Mouse (Mus musculus) brain, embryonic 14.5 days (tissue): Measurements from ENCODE around the gene Gm26938. TPM values are rescaled to one million over a fixed set of nuclear protein-coding genes. Genes with fewer than 3 reads are reported as not detected.

ENCODE experiments used
- DNase-seq: peaks from one replicate; pipeline ENCODE4 v3.0.0-alpha.2; 2011; ENCODE audit warnings: low read depth
- CTCF ChIP-seq: fragments of 200-500 bp; IDR thresholded peaks from 2 replicates; pipeline ENCODE4 v1.5.1; 2012; ENCODE audit warnings: inconsistent platforms, mild to moderate bottlenecking, moderate library complexity, borderline replicate concordance; ENCODE audit not compliant: insufficient read depth, insufficient read length; ENCODE audit errors: extremely low read depth
- POLR2A ChIP-seq: fragments of 200-500 bp; IDR thresholded peaks from 2 replicates; pipeline ENCODE4 v1.6.1; 2012; ENCODE audit warnings: mild to moderate bottlenecking, inconsistent platforms, borderline replicate concordance; ENCODE audit not compliant: poor library complexity, insufficient read depth, insufficient read length, severe bottlenecking; ENCODE audit errors: extremely low read depth
- polyA plus RNA-seq: library from polyadenylated mRNA; depleted of rRNA; stranded (reverse); fragments of >200 nt; gene quantifications from 2 replicates; pipeline ENCODE4 v1.2.3, GENCODE M21; 2012; rRNA removed

Gm26938 gene
- polyA plus RNA-seq, 1 experiment = not detected

GRCm38 (mm10) chr5:139791227-139792158, 34.7 kb downstream of the Gm26938 start, which contains the start of gene Mafk:
Mafk (plus strand) TSS chr5:139791513.
- no peak for TF ChIP-seq CTCF
- TF ChIP-seq POLR2A = 0 out of 2 replicates have a peak, but pooled peaks have one; percentile 39
- DNase-seq = peak; percentile 96

GRCm38 (mm10) chr5:139789466-139789865, 36.7 kb downstream of the Gm26938 start:
- no peak for TF ChIP-seq CTCF
- TF ChIP-seq POLR2A = no peak
- DNase-seq = no peak

GRCm38 (mm10) chr5:139781406-139781805, 44.8 kb downstream of the Gm26938 start:
- DNase-seq = no peak
- TF ChIP-seq CTCF (no peak), POLR2A (no peak)

- no peak for DNase-seq
- TF ChIP-seq POLR2A = no peak
- no peak for TF ChIP-seq CTCF
These were observed 49.2 kb downstream of the Gm26938 start for GRCm38 (mm10) chr5:139776966-139777365.

- peak; percentile 98 for DNase-seq
- TF ChIP-seq POLR2A (peak; percentile 42; the same call in 1 of the 2 replicates), CTCF (peak; percentile 99)
These were observed 50.8 kb downstream of the Gm26938 start, which contains the start of gene Ints1 for GRCm38 (mm10) chr5:139775216-139775926. Ints1 (minus strand) TSS chr5:139775674.

- no peak for DNase-seq
- TF ChIP-seq CTCF = no peak
- no peak for TF ChIP-seq POLR2A
These were observed 58.0 kb downstream of the Gm26938 start for GRCm38 (mm10) chr5:139768216-139768615.

GRCm38 (mm10) chr5:139764296-139764695, 61.9 kb downstream of the Gm26938 start:
- peak; percentile 30 for DNase-seq

GRCm38 (mm10) chr5:139758096-139758495, 68.1 kb downstream of the Gm26938 start:
- DNase-seq = no peak
- TF ChIP-seq CTCF = no peak
- no peak for TF ChIP-seq POLR2A

More at GRCm38 (mm10) chr5:139764296-139764695, 61.9 kb downstream of the Gm26938 start:
- TF ChIP-seq POLR2A (no peak), CTCF (peak; percentile 67)

Other genes starting within 250 kb of the Gm26938 start
- 7.7 and 11.8 TPM in 2 replicates for gene Micall2, start 90.1 kb downstream of the Gm26938 start, polyA plus RNA-seq
- gene Ints1, start 50.7 kb downstream of the Gm26938 start, polyA plus RNA-seq = 56.5 and 72.9 TPM in 2 replicates
- 12.6 and 13.6 TPM in 2 replicates for gene Mafk, start 34.9 kb downstream of the Gm26938 start, polyA plus RNA-seq
- gene Tmem184a, start 6.5 kb downstream of the Gm26938 start, polyA plus RNA-seq = 0.34 and 0.57 TPM in 2 replicates
- 50.6 and 73.4 TPM in 2 replicates for gene Psmg3, start 478 bp upstream of the Gm26938 start, polyA plus RNA-seq
- gene Elfn1, start 81.5 kb upstream of the Gm26938 start, polyA plus RNA-seq = 9.7 and 14.6 TPM in 2 replicates